Mouse (Mus musculus): ENCODE measurements at regions not wholly inside any gene's neighbourhood (a gene's known extent, or its start where the extent isn't known, plus 50 kb on each side); places are given as distances from the start of the nearest gene placed in this dataset.

GRCm38 (mm10) chr15:22046877-22047478 lies 501.8 kb upstream of the Cdh18 start:
- 32% methylated on average over 4 of the region's 4 CpGs for WGBS
- TF ChIP-seq CTCF (IDR thresholded peaks at IDR 0.05; ENCODE audit: low read depth, low read length) (no peak), POLR2A (IDR thresholded peaks at IDR 0.05; ENCODE audit: extremely low read depth, insufficient read depth, low read length) (no peak)
- Histone ChIP-seq H3K27ac (replicated peaks; ENCODE audit: insufficient read depth, low read depth, low read length) (0 out of 2 replicates have a peak overlapping the region, but pooled peaks have one; percentile 32), H3K36me3 (ENCODE audit: control insufficient read depth, insufficient read depth, low read length) (no peaks in the 10 kb centered on the region), H3K27me3 (ENCODE audit: control insufficient read depth, insufficient read depth, low read length) (no peaks in the 10 kb centered on the region), H3K79me2 (ENCODE audit: control insufficient read depth, insufficient read depth, low read length) (no peaks in the 10 kb centered on the region), H3K9ac (ENCODE audit: low read depth, low read length) (no peak overlapping the region; the same call in 1 of the 2 replicates), H3K4me3 (ENCODE audit: insufficient read depth, low read depth, low read length) (peak overlapping the region; percentile 37; the same call in 1 of the 2 replicates), H3K4me1 (ENCODE audit: control insufficient read depth, insufficient read depth, low read length) (peaks cover 8% of the 10 kb centered on the region)
- DNase-seq (ENCODE audit: extremely low read depth, low read depth, low spot score) = peak; percentile 94

- 64% methylated on average over 3 of the region's 3 CpGs for WGBS
- no peak overlapping the region for H3K27ac ChIP-seq (replicated peaks; ENCODE audit: insufficient read depth, low read depth, low read length)
- H3K79me2 ChIP-seq (ENCODE audit: control insufficient read depth, insufficient read depth, low read length) = no peaks in the 10 kb centered on the region
- no peak overlapping the region for H3K4me3 ChIP-seq (ENCODE audit: insufficient read depth, low read depth, low read length)
- H3K36me3 ChIP-seq (ENCODE audit: control insufficient read depth, insufficient read depth, low read length) = no peaks in the 10 kb centered on the region
- no peak for DNase-seq (ENCODE audit: extremely low read depth, low read depth, low spot score)
- TF ChIP-seq POLR2A (IDR thresholded peaks at IDR 0.05; ENCODE audit: extremely low read depth, insufficient read depth, low read length) (no peak), CTCF (IDR thresholded peaks at IDR 0.05; ENCODE audit: low read depth, low read length) (no peak)
- no peak overlapping the region for H3K9ac ChIP-seq (ENCODE audit: low read depth, low read length)
- no peaks in the 10 kb centered on the region for H3K4me1 ChIP-seq (ENCODE audit: control insufficient read depth, insufficient read depth, low read length)
- no peaks in the 10 kb centered on the region for H3K27me3 ChIP-seq (ENCODE audit: control insufficient read depth, insufficient read depth, low read length)
These were observed 462.0 kb upstream of the Cdh18 start for GRCm38 (mm10) chr15:22086856-22087255.

- no peak for DNase-seq (ENCODE audit: extremely low read depth, low read depth, low spot score)
- H3K4me1 ChIP-seq (ENCODE audit: control insufficient read depth, insufficient read depth, low read length) = no peaks in the 10 kb centered on the region; the same call in 1 of the 2 replicates
- no peaks in the 10 kb centered on the region for H3K36me3 ChIP-seq (ENCODE audit: control insufficient read depth, insufficient read depth, low read length)
- H3K9ac ChIP-seq (ENCODE audit: low read depth, low read length) = no peak overlapping the region
- no peak overlapping the region for H3K4me3 ChIP-seq (ENCODE audit: insufficient read depth, low read depth, low read length)
- WGBS = 90% methylated on average over 1 of the region's 1 CpGs
- H3K27me3 ChIP-seq (ENCODE audit: control insufficient read depth, insufficient read depth, low read length) = no peaks in the 10 kb centered on the region
- no peaks in the 10 kb centered on the region for H3K79me2 ChIP-seq (ENCODE audit: control insufficient read depth, insufficient read depth, low read length)
- TF ChIP-seq POLR2A (IDR thresholded peaks at IDR 0.05; ENCODE audit: extremely low read depth, insufficient read depth, low read length) = no peak
- no peak for TF ChIP-seq CTCF (IDR thresholded peaks at IDR 0.05; ENCODE audit: low read depth, low read length)
- H3K27ac ChIP-seq (replicated peaks; ENCODE audit: insufficient read depth, low read depth, low read length) = no peak overlapping the region
These were observed 427.1 kb upstream of the Cdh18 start for GRCm38 (mm10) chr15:22121746-22122145.

- TF ChIP-seq POLR2A (IDR thresholded peaks at IDR 0.05; ENCODE audit: extremely low read depth, insufficient read depth, low read length) (no peak), CTCF (IDR thresholded peaks at IDR 0.05; ENCODE audit: low read depth, low read length) (no peak)
- WGBS = 78% methylated on average over 4 of the region's 4 CpGs
- no peaks in the 10 kb centered on the region for H3K79me2 ChIP-seq (ENCODE audit: control insufficient read depth, insufficient read depth, low read length)
- no peaks in the 10 kb centered on the region for H3K36me3 ChIP-seq (ENCODE audit: control insufficient read depth, insufficient read depth, low read length)
- no peak overlapping the region for H3K9ac ChIP-seq (ENCODE audit: low read depth, low read length)
- H3K27ac ChIP-seq (replicated peaks; ENCODE audit: insufficient read depth, low read depth, low read length) = no peak overlapping the region
- H3K4me3 ChIP-seq (ENCODE audit: insufficient read depth, low read depth, low read length) = no peak overlapping the region
- H3K27me3 ChIP-seq (ENCODE audit: control insufficient read depth, insufficient read depth, low read length) = no peaks in the 10 kb centered on the region
- no peak for DNase-seq (ENCODE audit: extremely low read depth, low read depth, low spot score)
- H3K4me1 ChIP-seq (ENCODE audit: control insufficient read depth, insufficient read depth, low read length) = no peaks in the 10 kb centered on the region
These were observed 396.8 kb upstream of the Cdh18 start for GRCm38 (mm10) chr15:22151894-22152494.

GRCm38 (mm10) chr15:22152678-22153077 lies 396.1 kb upstream of the Cdh18 start:
- TF ChIP-seq CTCF (IDR thresholded peaks at IDR 0.05; ENCODE audit: low read depth, low read length) (no peak), POLR2A (IDR thresholded peaks at IDR 0.05; ENCODE audit: extremely low read depth, insufficient read depth, low read length) (no peak)
- H3K36me3 ChIP-seq (ENCODE audit: control insufficient read depth, insufficient read depth, low read length) = no peaks in the 10 kb centered on the region
- H3K79me2 ChIP-seq (ENCODE audit: control insufficient read depth, insufficient read depth, low read length) = no peaks in the 10 kb centered on the region
- H3K27me3 ChIP-seq (ENCODE audit: control insufficient read depth, insufficient read depth, low read length) = no peaks in the 10 kb centered on the region
- no peak overlapping the region for H3K9ac ChIP-seq (ENCODE audit: low read depth, low read length)
- no peak for DNase-seq (ENCODE audit: extremely low read depth, low read depth, low spot score)
- H3K4me1 ChIP-seq (ENCODE audit: control insufficient read depth, insufficient read depth, low read length) = no peaks in the 10 kb centered on the region
- no peak overlapping the region for H3K27ac ChIP-seq (replicated peaks; ENCODE audit: insufficient read depth, low read depth, low read length)
- 44% methylated on average over 1 of the region's 1 CpGs for WGBS
- no peak overlapping the region for H3K4me3 ChIP-seq (ENCODE audit: insufficient read depth, low read depth, low read length)

GRCm38 (mm10) chr15:22170302-22170701 lies 378.5 kb upstream of the Cdh18 start:
- TF ChIP-seq POLR2A (IDR thresholded peaks at IDR 0.05; ENCODE audit: extremely low read depth, insufficient read depth, low read length) (no peak), CTCF (IDR thresholded peaks at IDR 0.05; ENCODE audit: low read depth, low read length) (no peak)
- H3K36me3 ChIP-seq (ENCODE audit: control insufficient read depth, insufficient read depth, low read length) = no peaks in the 10 kb centered on the region
- no peaks in the 10 kb centered on the region for H3K79me2 ChIP-seq (ENCODE audit: control insufficient read depth, insufficient read depth, low read length)
- no peak overlapping the region for H3K27ac ChIP-seq (replicated peaks; ENCODE audit: insufficient read depth, low read depth, low read length)
- no peaks in the 10 kb centered on the region for H3K4me1 ChIP-seq (ENCODE audit: control insufficient read depth, insufficient read depth, low read length)
- no peak overlapping the region for H3K9ac ChIP-seq (ENCODE audit: low read depth, low read length)
- H3K27me3 ChIP-seq (ENCODE audit: control insufficient read depth, insufficient read depth, low read length) = no peaks in the 10 kb centered on the region
- WGBS = 59% methylated on average over 5 of the region's 5 CpGs
- DNase-seq (ENCODE audit: extremely low read depth, low read depth, low spot score) = peak; percentile 48
- H3K4me3 ChIP-seq (ENCODE audit: insufficient read depth, low read depth, low read length) = no peak overlapping the region
